8 mouse cellular contexts compared by ENCODE assay signal in genomic region chr1:133071666-133072381, GRCm38 (mm10). TPM values are rescaled to one million over a fixed set of nuclear protein-coding genes. Genes with fewer than 3 reads are reported as not detected.
DNase-seq lines count a peak whose midpoint lies in the region; ATAC-seq and TF ChIP-seq lines count a peak whose summit lies in the region.

No protein-coding gene starts in this region.

- no peak overlapping the region for H3K9ac ChIP-seq in lung, postnatal 0 days (replicated peaks; ENCODE audit: low read depth)
- 0 out of 2 replicates have a peak overlapping the region, but pooled peaks have one; percentile 31 for H3K9ac ChIP-seq in heart, embryonic 12.5 days

- intact Hi-C loops in left cerebral cortex, postnatal 4 days (cut with DNase I) = no loop called here

- H3K27ac ChIP-seq in lung, postnatal 0 days (ENCODE audit: low read length) = peak overlapping the region; percentile 82; the same call in 1 of the 2 replicates
- H3K27ac ChIP-seq in heart, embryonic 12.5 days (ENCODE audit: poor library complexity, severe bottlenecking) = peak overlapping the region; percentile 89

- H3K4me2 ChIP-seq in lung, postnatal 0 days (replicated peaks; ENCODE audit: low read depth, low read length) = no peak overlapping the region
- no peak overlapping the region for H3K4me2 ChIP-seq in heart, embryonic 12.5 days

- peak; percentile 22 to 23 for DNase-seq in cerebellum, adult 18-20 months
- no peak for DNase-seq in cerebellum, adult 11 months
- DNase-seq in lung, postnatal 0 days (ENCODE audit: low spot score) = peak; percentile 49
- no peak for DNase-seq in lung, adult 18-20 months
- DNase-seq in left cerebral cortex, postnatal 4 days = peak; percentile 73

- H3K9me3 ChIP-seq in lung, postnatal 0 days (ENCODE audit: low read length) = no peaks in the 10 kb centered on the region
- no peaks in the 10 kb centered on the region for H3K9me3 ChIP-seq in heart, embryonic 12.5 days (replicated peaks)

- H3K27me3 ChIP-seq in lung, postnatal 0 days (replicated peaks; ENCODE audit: insufficient read depth, low read length) = no peaks in the 10 kb centered on the region
- H3K27me3 ChIP-seq in heart, embryonic 12.5 days (replicated peaks) = no peaks in the 10 kb centered on the region

- no peak for ATAC-seq in lung, postnatal 0 days
- ATAC-seq in heart, embryonic 12.5 days (ENCODE audit: insufficient number of reproducible peaks, low FRiP score) = no peak
- no peak for ATAC-seq in activated CD4-positive, CD25-positive, alpha-beta regulatory T cell, adult 4 months
- no peak for ATAC-seq in megakaryocyte progenitor cell, adult 5-6 weeks (replicated peaks; ENCODE audit: poor library complexity)

- WGBS in lung, postnatal 0 days = 37% methylated on average over 16 of the region's 16 CpGs
- WGBS in heart, embryonic 12.5 days = 62% methylated on average over 16 of the region's 16 CpGs

- peaks cover 42% of the 10 kb centered on the region for H3K4me1 ChIP-seq in lung, postnatal 0 days (ENCODE audit: insufficient read depth, low read depth, low read length)
- peaks cover 83% of the 10 kb centered on the region for H3K4me1 ChIP-seq in heart, embryonic 12.5 days (replicated peaks)

- no peak for TF ChIP-seq EP300 in lung, postnatal 0 days (IDR thresholded peaks at IDR 0.05)

- H3K36me3 ChIP-seq in lung, postnatal 0 days (ENCODE audit: insufficient read depth, low read length) = no peaks in the 10 kb centered on the region
- peaks cover 25% of the 10 kb centered on the region for H3K36me3 ChIP-seq in heart, embryonic 12.5 days

- no peak for TF ChIP-seq CTCF in lung, postnatal 0 days (IDR thresholded peaks at IDR 0.05)

- H3K4me3 ChIP-seq in lung, postnatal 0 days (ENCODE audit: low read depth, low read length) = no peak overlapping the region
- H3K4me3 ChIP-seq in heart, embryonic 12.5 days = no peak overlapping the region

RNA-seq across cellular contexts. Expression of gene Pik3c2b, which starts 26.4 kb away (rescaled TPM):
- 4.3 and 4.6 TPM in 2 replicates for polyA plus RNA-seq in lung, postnatal 0 days (2015; fragmentation: Nextera tagmentation; extraction: Ambion mirVana)
- polyA plus RNA-seq in heart, embryonic 12.5 days (2016; fragmentation: Nextera tagmentation; extraction: Ambion mirVana) = 11.5 and 11.7 TPM in 2 replicates
- 10 to 100 TPM; 52.0 to 56.3 TPM for total RNA-seq in left cerebral cortex, postnatal 4 days (2021)
- polyA plus RNA-seq in activated CD4-positive, CD25-positive, alpha-beta regulatory T cell, adult 4 months (2017; shearing (Covaris generic)) = under 1 TPM; 0.66 to 0.68 TPM
- 1.8 and 2.6 TPM in 2 replicates for total RNA-seq in megakaryocyte progenitor cell, adult 5-6 weeks (2015)
- 1.5 and 1.7 TPM in 2 replicates for total RNA-seq in megakaryocyte progenitor cell, adult 5-6 weeks (2017)

RNA-seq across cellular contexts. Expression of gene Mdm4, which starts 41.5 kb away (rescaled TPM):
- 14.9 and 19.3 TPM in 2 replicates for polyA plus RNA-seq in lung, postnatal 0 days (2015; fragmentation: Nextera tagmentation; extraction: Ambion mirVana)
- 31.3 and 35.5 TPM in 2 replicates for polyA plus RNA-seq in heart, embryonic 12.5 days (2016; fragmentation: Nextera tagmentation; extraction: Ambion mirVana)
- total RNA-seq in left cerebral cortex, postnatal 4 days (2021) = 100 to 1,000 TPM; 103 to 109 TPM
- polyA plus RNA-seq in activated CD4-positive, CD25-positive, alpha-beta regulatory T cell, adult 4 months (2017; shearing (Covaris generic)) = 100 to 1,000 TPM in 1 of 2 experiments, 10 to 100 TPM in 1; 84.8 to 102 TPM
- total RNA-seq in megakaryocyte progenitor cell, adult 5-6 weeks (2015) = 65.0 and 85.1 TPM in 2 replicates
- 105 and 121 TPM in 2 replicates for total RNA-seq in megakaryocyte progenitor cell, adult 5-6 weeks (2017)

RNA-seq across cellular contexts. Expression of gene Ppp1r15b, which starts 59.1 kb away (rescaled TPM):
- polyA plus RNA-seq in lung, postnatal 0 days (2015; fragmentation: Nextera tagmentation; extraction: Ambion mirVana) = 19.5 and 20.0 TPM in 2 replicates
- 42.3 and 46.2 TPM in 2 replicates for polyA plus RNA-seq in heart, embryonic 12.5 days (2016; fragmentation: Nextera tagmentation; extraction: Ambion mirVana)
- 10 to 100 TPM; 44.0 to 45.4 TPM for total RNA-seq in left cerebral cortex, postnatal 4 days (2021)
- polyA plus RNA-seq in activated CD4-positive, CD25-positive, alpha-beta regulatory T cell, adult 4 months (2017; shearing (Covaris generic)) = 10 to 100 TPM; 21.7 to 22.4 TPM
- total RNA-seq in megakaryocyte progenitor cell, adult 5-6 weeks (2015) = 54.1 and 60.2 TPM in 2 replicates
- 86.1 and 90.7 TPM in 2 replicates for total RNA-seq in megakaryocyte progenitor cell, adult 5-6 weeks (2017)

Comparison
In these comparisons a context has a peak if more than half of its experiments do, and no peak if none do; other contexts are left out.
1. DNase-seq: peak in cerebellum, adult 18-20 months (2 of 2), lung, postnatal 0 days (single experiment) and left cerebral cortex, postnatal 4 days (single experiment); none in cerebellum, adult 11 months (single experiment) and lung, adult 18-20 months (0 of 2).